In the genomic region with DNA sequence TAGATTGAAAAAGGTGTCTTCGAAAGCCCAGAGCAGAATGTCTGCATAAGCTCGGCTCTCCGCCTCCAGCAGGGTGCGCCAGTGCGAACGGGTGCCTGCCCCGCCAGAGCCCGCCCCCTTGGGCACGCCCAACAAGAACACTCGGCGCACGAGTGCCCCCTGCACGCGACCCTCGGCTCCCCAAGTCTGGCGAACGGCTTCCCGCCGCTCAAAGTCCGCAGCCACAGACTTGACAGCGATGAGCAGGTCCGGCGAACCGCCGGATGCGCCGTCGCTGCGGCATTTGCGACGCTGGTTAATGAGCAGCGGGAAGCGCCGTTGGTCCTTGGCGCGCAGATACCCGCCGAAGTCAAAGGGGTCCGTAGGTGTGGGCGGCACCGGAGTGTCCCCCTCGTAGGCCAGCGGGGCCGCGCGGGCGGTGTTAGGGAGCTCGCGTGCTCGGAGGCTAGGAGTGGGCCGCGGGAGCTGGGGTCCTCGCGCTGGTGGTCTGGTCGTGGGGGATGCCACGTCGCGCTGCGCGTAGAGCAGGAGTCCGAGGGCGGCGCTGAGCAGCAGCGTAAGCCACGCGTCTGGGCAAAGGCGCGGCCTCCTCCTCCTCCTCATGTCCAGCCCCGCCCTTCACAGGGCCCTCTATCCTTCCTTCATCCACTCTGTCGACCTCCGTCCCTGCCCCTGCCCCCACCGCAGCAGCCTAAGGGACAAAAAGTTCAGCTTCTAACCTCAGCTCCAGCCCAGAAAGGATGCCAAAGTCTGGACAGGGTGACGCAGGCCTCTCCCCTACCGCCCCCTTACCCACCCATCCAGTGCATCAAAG, we compare ENCODE assay signal across 8 mouse cellular contexts. TPM values are rescaled to one million over a fixed set of nuclear protein-coding genes. Genes with fewer than 3 reads are reported as not detected.
DNase-seq lines count a peak whose midpoint lies in the region; ATAC-seq lines count a peak whose summit lies in the region.

No protein-coding gene starts in this region.

- H3K4me2 ChIP-seq in intestine, embryonic 16.5 days (ENCODE audit: low read depth, low read length) = peak overlapping the region; percentile 98

- peak; percentile 91 for ATAC-seq in intestine, embryonic 16.5 days

- under 1% methylated on average over 70 of the region's 74 CpGs for WGBS in intestine, embryonic 16.5 days
- under 1% methylated on average over 74 of the region's 74 CpGs for WGBS in midbrain, embryonic 10.5 days

- intact Hi-C loops in gastrocnemius, postnatal 36 days (cut with DNase I) = loop anchor here (5.0 kb wide), 1 partner anchor 33 kb away; a partner anchor contains a TSS
- intact Hi-C loops in left cerebral cortex, postnatal 36 days (cut with DNase I) = loop anchor here (5.0 kb wide), 1 partner anchor 33 kb away; a partner anchor contains a TSS

- peaks cover 9% of the 10 kb centered on the region for H3K27me3 ChIP-seq in intestine, embryonic 16.5 days (replicated peaks; ENCODE audit: control insufficient read depth, insufficient read depth, low read length)
- peaks cover 49% of the 10 kb centered on the region for H3K27me3 ChIP-seq in midbrain, embryonic 10.5 days (ENCODE audit: low read depth, poor library complexity, severe bottlenecking)

- DNase-seq in adrenal gland, adult 8-10 months = peak; percentile 78
- DNase-seq in embryo, embryonic 11.5 days (ENCODE audit: low read depth, low spot score) = peak; percentile 82
- peak; percentile 85 to 87 for DNase-seq in gastrocnemius, postnatal 36 days
- DNase-seq in left cerebral cortex, postnatal 36 days (ENCODE audit: low spot score in 2 of 2) = peak; percentile 85 to 87
- DNase-seq in midbrain, embryonic 10.5 days (ENCODE audit: low spot score) = peak; percentile 90
- peak; percentile 97 for DNase-seq in right cerebral cortex, postnatal 4 days
- peak; percentile 91 for DNase-seq in yolk sac, embryonic 10.5 days (ENCODE audit: low spot score)

- H3K36me3 ChIP-seq in intestine, embryonic 16.5 days (ENCODE audit: control insufficient read depth, insufficient read depth, low read length) = peaks cover 4% of the 10 kb centered on the region; the same call in 1 of the 2 replicates
- H3K36me3 ChIP-seq in midbrain, embryonic 10.5 days = peaks cover 41% of the 10 kb centered on the region

- H3K4me1 ChIP-seq in intestine, embryonic 16.5 days (ENCODE audit: control insufficient read depth, insufficient read depth, low read length) = peaks cover 23% of the 10 kb centered on the region
- H3K4me1 ChIP-seq in midbrain, embryonic 10.5 days = peaks cover 33% of the 10 kb centered on the region

- peak overlapping the region; percentile 71 for H3K4me3 ChIP-seq in intestine, embryonic 16.5 days (ENCODE audit: low read length)
- H3K4me3 ChIP-seq in midbrain, embryonic 10.5 days = peak overlapping the region; percentile 76

- peak overlapping the region; percentile 81 for H3K27ac ChIP-seq in intestine, embryonic 16.5 days (ENCODE audit: low read length)
- peak overlapping the region; percentile 83 for H3K27ac ChIP-seq in midbrain, embryonic 10.5 days (replicated peaks)

- no peaks in the 10 kb centered on the region for H3K9me3 ChIP-seq in intestine, embryonic 16.5 days (ENCODE audit: control insufficient read depth, low read length)
- H3K9me3 ChIP-seq in midbrain, embryonic 10.5 days (replicated peaks) = no peaks in the 10 kb centered on the region

- H3K9ac ChIP-seq in intestine, embryonic 16.5 days (ENCODE audit: low read depth, low read length) = peak overlapping the region; percentile 83

RNA-seq across cellular contexts. Expression of a gene that starts 0.6 kb away (rescaled TPM):
- 1 to 10 TPM; 3.5 to 5.9 (median 4.6) TPM for total RNA-seq in adrenal gland, adult 8-10 months (2022)
- 1 to 10 TPM; 2.0 to 2.2 TPM for total RNA-seq in gastrocnemius, postnatal 36 days (2021)
- 16.2 and 17.5 TPM in 2 replicates for polyA plus RNA-seq in intestine, embryonic 16.5 days (2015; fragmentation: Nextera tagmentation; extraction: Ambion mirVana)
- 1 to 10 TPM; 2.4 to 5.0 TPM for total RNA-seq in left cerebral cortex, postnatal 36 days (2021)
- polyA plus RNA-seq in midbrain, embryonic 10.5 days (2016; fragmentation: Nextera tagmentation; extraction: Ambion mirVana) = 2.4 and 4.2 TPM in 2 replicates

RNA-seq across cellular contexts. Expression of a gene that starts 10.1 kb away (rescaled TPM):
- 10 to 100 TPM; 15.5 to 20.0 (median 19.2) TPM for total RNA-seq in adrenal gland, adult 8-10 months (2022)
- total RNA-seq in gastrocnemius, postnatal 36 days (2021) = 1 to 10 TPM; 2.8 to 3.7 TPM
- polyA plus RNA-seq in intestine, embryonic 16.5 days (2015; fragmentation: Nextera tagmentation; extraction: Ambion mirVana) = 44.9 and 46.0 TPM in 2 replicates
- total RNA-seq in left cerebral cortex, postnatal 36 days (2021) = 1 to 10 TPM; 7.2 to 7.5 TPM
- 13.6 and 14.6 TPM in 2 replicates for polyA plus RNA-seq in midbrain, embryonic 10.5 days (2016; fragmentation: Nextera tagmentation; extraction: Ambion mirVana)

RNA-seq across cellular contexts. Expression of a gene that starts 10.1 kb away (rescaled TPM):
- 1 to 10 TPM; 3.9 to 5.4 (median 4.5) TPM for total RNA-seq in adrenal gland, adult 8-10 months (2022)
- total RNA-seq in gastrocnemius, postnatal 36 days (2021) = 1 to 10 TPM in 1 of 2 experiments, under 1 TPM in 1; 0.87 to 1.3 TPM
- polyA plus RNA-seq in intestine, embryonic 16.5 days (2015; fragmentation: Nextera tagmentation; extraction: Ambion mirVana) = 6.0 and 6.8 TPM in 2 replicates
- 1 to 10 TPM in 1 of 2 experiments, under 1 TPM in 1; 0.86 to 1.4 TPM for total RNA-seq in left cerebral cortex, postnatal 36 days (2021)
- polyA plus RNA-seq in midbrain, embryonic 10.5 days (2016; fragmentation: Nextera tagmentation; extraction: Ambion mirVana) = 0.64 and 0.72 TPM in 2 replicates

RNA-seq across cellular contexts. Expression of a gene that starts 15.2 kb away (rescaled TPM):
- total RNA-seq in adrenal gland, adult 8-10 months (2022) = 1 to 10 TPM; 2.1 to 4.8 (median 3.3) TPM
- 1 to 10 TPM; 4.6 to 5.6 TPM for total RNA-seq in gastrocnemius, postnatal 36 days (2021)
- polyA plus RNA-seq in intestine, embryonic 16.5 days (2015; fragmentation: Nextera tagmentation; extraction: Ambion mirVana) = 0.17 and 0.18 TPM in 2 replicates
- 10 to 100 TPM; 11.5 to 12.0 TPM for total RNA-seq in left cerebral cortex, postnatal 36 days (2021)
- polyA plus RNA-seq in midbrain, embryonic 10.5 days (2016; fragmentation: Nextera tagmentation; extraction: Ambion mirVana) = 0.10 TPM in 1 of 2 replicates, not detected in the other

RNA-seq across cellular contexts. Expression of a gene that starts 21.6 kb away (rescaled TPM):
- 10 to 100 TPM in 1 of 4 experiments, 1 to 10 TPM in 3; 5.5 to 11.7 (median 6.5) TPM for total RNA-seq in adrenal gland, adult 8-10 months (2022)
- total RNA-seq in gastrocnemius, postnatal 36 days (2021) = 10 to 100 TPM; 23.9 to 26.0 TPM
- 1.3 and 1.4 TPM in 2 replicates for polyA plus RNA-seq in intestine, embryonic 16.5 days (2015; fragmentation: Nextera tagmentation; extraction: Ambion mirVana)
- 10 to 100 TPM in 1 of 2 experiments, 1 to 10 TPM in 1; 9.2 to 11.8 TPM for total RNA-seq in left cerebral cortex, postnatal 36 days (2021)
- polyA plus RNA-seq in midbrain, embryonic 10.5 days (2016; fragmentation: Nextera tagmentation; extraction: Ambion mirVana) = 1.4 and 2.3 TPM in 2 replicates

Comparison
In these comparisons a context has a peak if more than half of its experiments do, and no peak if none do; other contexts are left out.
1. Peak in every context shown above with its lines: DNase-seq, ATAC-seq, H3K4me3 ChIP-seq and H3K27ac ChIP-seq.